Mouse (Mus musculus) intestine, postnatal 0 days (tissue): ENCODE measurements at regions not wholly inside any gene's neighbourhood (a gene's known extent, or its start where the extent isn't known, plus 50 kb on each side); places are given as distances from the start of the nearest gene placed in this dataset.

Experiments used
- ATAC-seq: fragments of 200-750 bp; cut with Nextera tagmentation; 2 replicates; pipeline ENCODE4 v1.8.0; 2017; ENCODE audit warnings: mild to moderate bottlenecking, moderate TSS enrichment, moderate library complexity
- H3K27ac ChIP-seq: fragments of 300-500 bp; sonication (generic); 2 replicates; pipeline ENCODE4 v1.5.1; 2014; ENCODE audit warnings: mild to moderate bottlenecking, low read depth, low read length, moderate library complexity
- H3K27me3 ChIP-seq: fragments of 300-500 bp; sonication (generic); replicated peaks from 2 replicates; pipeline ENCODE4 v1.6.1; 2014; ENCODE audit warnings: low read length, mixed read lengths; ENCODE audit not compliant: control insufficient read depth, insufficient read depth
- H3K36me3 ChIP-seq: fragments of 300-500 bp; sonication (generic); 2 replicates; pipeline ENCODE4 v1.6.1; 2014; ENCODE audit warnings: mild to moderate bottlenecking, moderate library complexity; ENCODE audit not compliant: control insufficient read depth, insufficient read depth
- H3K4me1 ChIP-seq: fragments of 300-500 bp; sonication (generic); replicated peaks from 2 replicates; pipeline ENCODE4 v1.6.1; 2014; ENCODE audit warnings: antibody characterized with exemption, low read length, mixed read lengths; ENCODE audit not compliant: control insufficient read depth, insufficient read depth
- H3K4me2 ChIP-seq: fragments of 300-500 bp; sonication (generic); replicated peaks from 2 replicates; pipeline ENCODE4 v1.6.1; 2014; ENCODE audit warnings: low read depth, mild to moderate bottlenecking, moderate library complexity
- H3K4me3 ChIP-seq: fragments of 300-500 bp; sonication (generic); 2 replicates; pipeline ENCODE4 v1.5.1; 2014; ENCODE audit warnings: low read depth, low read length
- H3K9ac ChIP-seq: fragments of 300-500 bp; sonication (generic); 2 replicates; pipeline ENCODE4 v1.6.1; 2014; ENCODE audit warnings: mild to moderate bottlenecking, low read depth, low read length
- H3K9me3 ChIP-seq: fragments of 300-500 bp; sonication (generic); 2 replicates; pipeline ENCODE4 v1.6.1; 2016; ENCODE audit warnings: mixed run types; ENCODE audit not compliant: control insufficient read depth
- CTCF ChIP-seq: sonication (generic); IDR thresholded peaks from 2 replicates; pipeline ENCODE4 v1.5.1; 2016; ENCODE audit warnings: low read depth, mild to moderate bottlenecking, control low read depth, antibody characterized with exemption, moderate library complexity

DNA sequence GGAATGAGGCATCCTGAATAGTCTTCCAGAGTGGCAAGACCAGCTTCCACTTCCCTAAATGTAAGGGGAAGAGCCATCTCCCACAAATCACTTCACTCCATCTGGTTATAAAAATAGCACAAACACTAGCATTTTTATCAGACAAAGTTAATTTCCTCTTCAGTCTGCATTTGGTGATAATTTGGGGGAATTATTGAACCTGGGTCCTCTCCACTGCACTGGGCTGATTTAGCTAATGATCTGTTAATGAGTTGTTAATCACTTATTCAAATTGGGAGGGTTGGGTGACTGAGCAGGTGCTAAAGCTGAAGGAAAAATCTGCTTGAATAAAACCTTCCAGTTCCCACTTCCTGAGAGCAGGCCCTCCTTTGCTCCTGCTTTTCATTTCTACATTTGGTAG is 531.4 kb upstream of the Kirrel3 start:
- no peaks in the 10 kb centered on the region for H3K36me3 ChIP-seq

More for the DNA sequence above, 531.4 kb upstream of the Kirrel3 start:
- no peaks in the 10 kb centered on the region for H3K4me1 ChIP-seq
- no peak for ATAC-seq
- H3K27me3 ChIP-seq, result no peaks in the 10 kb centered on the region
- H3K9me3 ChIP-seq, result no peaks in the 10 kb centered on the region
- H3K27ac ChIP-seq, result no peak overlapping the region
- no peak overlapping the region for H3K4me3 ChIP-seq
- TF ChIP-seq CTCF, result no peak
- no peak overlapping the region for H3K4me2 ChIP-seq
- no peak overlapping the region for H3K9ac ChIP-seq
